Mouse (Mus musculus) hindbrain, postnatal 0 days (tissue): Measurements from ENCODE around the gene Ccdc71. TPM values are rescaled to one million over a fixed set of nuclear protein-coding genes. Genes with fewer than 3 reads are reported as not detected.

Source experiments
- ATAC-seq: fragments of 200-750 bp; cut with Nextera tagmentation; 2 replicates; pipeline ENCODE4 v1.8.0; 2017; ENCODE audit warnings: mild to moderate bottlenecking, moderate TSS enrichment, moderate library complexity
- DNase-seq: peaks from one replicate; pipeline ENCODE4 v3.0.0-alpha.2; 2015; ENCODE audit warnings: low spot score
- H3K27ac ChIP-seq: fragments of 300-500 bp; sonication (generic); 2 replicates; pipeline ENCODE4 v1.5.1; 2014; ENCODE audit warnings: mild to moderate bottlenecking
- H3K27me3 ChIP-seq: fragments of 300-500 bp; sonication (generic); 2 replicates; pipeline ENCODE4 v1.6.1; 2014; ENCODE audit warnings: low read length, mixed read lengths; ENCODE audit not compliant: insufficient read depth
- H3K36me3 ChIP-seq: fragments of 300-500 bp; sonication (generic); 2 replicates; pipeline ENCODE4 v1.6.1; 2014; ENCODE audit warnings: low read length, mixed read lengths; ENCODE audit not compliant: insufficient read depth
- H3K4me1 ChIP-seq: fragments of 300-500 bp; sonication (generic); 2 replicates; pipeline ENCODE4 v1.6.1; 2014; ENCODE audit warnings: antibody characterized with exemption, low read length, mixed read lengths; ENCODE audit not compliant: insufficient read depth
- H3K4me2 ChIP-seq: fragments of 300-500 bp; sonication (generic); 2 replicates; pipeline ENCODE4 v1.6.1; 2014; ENCODE audit warnings: low read depth, mild to moderate bottlenecking, low read length, moderate library complexity, mixed read lengths
- H3K4me3 ChIP-seq: fragments of 300-500 bp; sonication (generic); 2 replicates; pipeline ENCODE4 v1.5.1; 2014; ENCODE audit warnings: low read length
- H3K9ac ChIP-seq: fragments of 300-500 bp; sonication (generic); replicated peaks from 2 replicates; pipeline ENCODE4 v1.6.1; 2014; ENCODE audit warnings: mild to moderate bottlenecking, low read length, moderate library complexity, mixed read lengths
- H3K9me3 ChIP-seq: fragments of 300-500 bp; sonication (generic); 2 replicates; pipeline ENCODE4 v1.6.1; 2016; ENCODE audit warnings: low read length, mixed read lengths
- CTCF ChIP-seq: IDR thresholded peaks from 2 replicates; pipeline ENCODE4 v1.5.1; 2016; ENCODE audit warnings: antibody characterized with exemption, control low read depth, low read depth
- WGBS: fragments of 180-500 bp; shearing (Covaris S2); extraction: QIAGEN DNeasy Blood & Tissue Kit; methylation state at CpG from one replicate; pipeline ENCODE4 v1.1.7; 2014; 5-methylcytosine and 5-hydroxymethylcytosine counted together
- polyA plus RNA-seq: library from polyadenylated mRNA; unstranded; fragments of >200 nt; fragmentation: Nextera tagmentation; extraction: Ambion mirVana; gene quantifications from 2 replicates; pipeline ENCODE4 v1.2.1, GENCODE M21; 2015
- total RNA-seq: library from RNA; depleted of rRNA; stranded (reverse); fragments of >200 nt; gene quantifications from 2 replicates; pipeline ENCODE4 v1.2.3, GENCODE M21; 2014

Ccdc71 gene
- total and polyA plus RNA-seq, 2 experiments from 2014 or later = 37.2 to 55.9 TPM

DNA sequence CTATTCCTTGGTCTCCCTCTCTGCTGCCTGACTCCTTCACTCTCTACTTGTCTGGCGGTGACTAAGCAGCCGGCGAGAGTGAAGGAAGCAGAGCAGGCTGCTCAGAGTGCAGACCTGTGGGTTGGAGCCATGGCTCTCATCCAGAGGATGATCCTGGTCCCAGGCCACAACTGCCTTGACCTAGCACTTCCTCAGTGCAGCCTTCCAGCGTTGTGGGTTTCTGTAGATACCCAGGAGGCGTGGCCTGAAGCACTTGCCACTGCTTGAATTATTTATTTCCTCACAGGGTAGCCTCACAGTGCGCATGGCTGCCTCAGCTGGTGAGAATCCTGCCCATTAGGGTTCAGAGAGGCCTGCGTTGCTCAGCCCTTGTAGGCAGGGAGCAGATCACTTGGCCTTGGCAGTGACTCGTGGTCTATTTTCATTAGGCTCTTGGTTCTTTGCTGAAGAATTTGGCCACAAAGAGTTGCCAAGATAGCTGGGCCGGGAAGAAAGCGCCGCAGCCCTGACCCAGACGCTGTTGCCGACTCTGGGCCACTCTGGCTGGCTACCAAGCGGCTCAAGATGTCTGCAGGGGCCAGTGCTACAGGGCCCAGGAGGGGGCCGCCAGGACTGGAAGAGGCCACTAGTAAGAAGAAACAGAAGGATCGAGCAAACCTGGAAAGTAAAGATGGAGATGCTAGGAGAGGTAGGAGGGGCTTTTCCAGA, 31.9 kb downstream of the Ccdc71 start:
- DNase-seq (no peak), ATAC-seq (no peak)
- Histone ChIP-seq H3K4me3 (no peak overlapping the region), H3K4me1 (peaks cover 16% of the 10 kb centered on the region), H3K36me3 (peaks cover 46% of the 10 kb centered on the region), H3K27ac (peak overlapping the region; percentile 45; the same call in 1 of the 2 replicates), H3K9me3 (no peaks in the 10 kb centered on the region), H3K4me2 (peak overlapping the region; percentile 76), H3K27me3 (no peaks in the 10 kb centered on the region), H3K9ac (peak overlapping the region; percentile 96)
- TF ChIP-seq CTCF = no peak
- WGBS = 83% methylated on average over 16 of the region's 16 CpGs

DNA sequence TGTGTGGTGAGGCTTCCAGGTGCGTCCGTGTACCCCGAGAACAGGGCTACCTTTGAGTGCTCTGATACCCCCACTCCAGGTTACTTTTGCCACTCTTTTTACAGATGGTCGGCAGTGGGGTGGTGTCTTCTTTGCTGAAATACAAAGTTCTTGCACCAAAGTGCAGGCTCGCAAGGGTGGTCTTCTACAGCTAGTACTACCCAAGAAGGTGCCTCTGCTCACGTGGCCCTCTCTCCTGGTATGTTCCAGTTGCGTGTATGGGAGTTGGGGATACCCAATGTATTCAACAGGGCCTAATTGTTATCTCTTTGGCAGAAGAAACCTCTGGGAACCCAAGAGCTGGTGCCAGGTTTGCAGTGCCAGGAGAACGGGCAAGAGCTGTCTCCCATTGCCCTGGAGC, 32.9 kb downstream of the Ccdc71 start:
- DNase-seq (no peak), ATAC-seq (no peak)
- Histone ChIP-seq H3K4me2 (no peak overlapping the region), H3K27ac (no peak overlapping the region), H3K4me1 (peaks cover 16% of the 10 kb centered on the region), H3K9ac (no peak overlapping the region), H3K36me3 (peaks cover 56% of the 10 kb centered on the region), H3K9me3 (no peaks in the 10 kb centered on the region), H3K4me3 (no peak overlapping the region), H3K27me3 (no peaks in the 10 kb centered on the region)
- TF ChIP-seq CTCF = no peak
- WGBS = 99% methylated on average over 8 of the region's 8 CpGs

DNA sequence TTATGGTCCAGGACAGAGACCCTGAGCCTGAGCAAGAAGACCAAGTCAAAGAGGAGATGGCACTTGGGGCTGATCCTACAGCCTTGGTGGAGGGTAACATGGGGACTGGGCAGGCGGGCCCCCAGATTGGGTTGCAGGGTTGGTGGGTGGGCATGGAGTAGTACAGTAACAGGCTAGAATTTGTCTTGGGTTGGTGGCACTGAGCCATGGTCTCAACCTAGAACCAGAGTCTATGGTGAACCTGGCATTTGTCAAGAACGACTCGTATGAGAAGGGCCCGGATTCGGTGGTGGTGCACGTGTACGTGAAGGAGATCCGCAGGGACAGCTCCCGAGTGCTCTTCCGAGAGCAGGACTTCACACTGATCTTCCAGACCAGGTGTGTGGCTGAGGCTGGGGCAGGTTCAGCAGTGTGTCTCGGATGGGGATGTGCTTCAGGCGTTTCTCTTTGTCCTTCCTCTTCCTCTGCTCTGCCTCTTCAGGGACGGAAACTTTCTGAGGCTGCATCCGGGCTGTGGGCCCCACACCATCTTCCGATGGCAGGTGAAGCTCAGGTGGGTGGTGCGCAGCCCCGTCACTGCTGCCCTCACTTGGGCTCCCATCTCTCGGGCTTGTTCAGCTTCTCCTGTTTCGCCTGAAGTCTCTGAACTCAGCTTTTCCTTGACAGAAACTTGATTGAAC, 34.0 kb downstream of the Ccdc71 start:
- H3K4me3 ChIP-seq = no peak overlapping the region
- no peak for TF ChIP-seq CTCF
- no peak overlapping the region for H3K9ac ChIP-seq
- no peak for ATAC-seq
- no peaks in the 10 kb centered on the region for H3K27me3 ChIP-seq
- DNase-seq = no peak
- 96% methylated on average over 19 of the region's 19 CpGs for WGBS
- H3K4me1 ChIP-seq = peaks cover 16% of the 10 kb centered on the region
- no peak overlapping the region for H3K4me2 ChIP-seq
- H3K27ac ChIP-seq = no peak overlapping the region
- H3K9me3 ChIP-seq = no peaks in the 10 kb centered on the region
- peaks cover 67% of the 10 kb centered on the region for H3K36me3 ChIP-seq

DNA sequence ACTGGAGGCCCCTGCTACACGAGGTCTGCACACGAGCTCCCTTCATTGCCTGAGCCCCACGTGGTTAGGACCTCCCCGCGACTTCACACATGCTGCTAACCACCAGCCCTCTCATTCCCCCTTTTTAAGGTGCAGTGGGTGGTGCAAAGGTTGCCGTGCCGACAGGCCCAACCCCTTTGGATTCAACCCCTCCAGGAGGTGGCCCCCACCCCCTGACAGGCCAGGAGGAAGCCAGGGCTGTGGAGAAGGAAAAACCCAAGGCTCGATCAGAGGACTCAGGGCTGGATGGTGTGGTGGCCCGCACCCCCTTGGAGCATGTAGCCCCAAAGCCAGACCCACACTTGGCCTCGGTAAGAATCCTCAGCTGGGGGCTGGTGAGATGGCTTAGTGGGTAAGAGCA, 34.6 kb downstream of the Ccdc71 start:
- no peak overlapping the region for H3K27ac ChIP-seq
- ATAC-seq (no peak), DNase-seq (no peak)
- no peak overlapping the region for H3K4me3 ChIP-seq
- no peaks in the 10 kb centered on the region for H3K27me3 ChIP-seq
- 78% methylated on average over 10 of the region's 10 CpGs for WGBS
- no peak for TF ChIP-seq CTCF
- no peak overlapping the region for H3K9ac ChIP-seq
- peaks cover 73% of the 10 kb centered on the region for H3K36me3 ChIP-seq
- H3K4me1 ChIP-seq = peaks cover 12% of the 10 kb centered on the region
- no peak overlapping the region for H3K4me2 ChIP-seq
- no peaks in the 10 kb centered on the region for H3K9me3 ChIP-seq

DNA sequence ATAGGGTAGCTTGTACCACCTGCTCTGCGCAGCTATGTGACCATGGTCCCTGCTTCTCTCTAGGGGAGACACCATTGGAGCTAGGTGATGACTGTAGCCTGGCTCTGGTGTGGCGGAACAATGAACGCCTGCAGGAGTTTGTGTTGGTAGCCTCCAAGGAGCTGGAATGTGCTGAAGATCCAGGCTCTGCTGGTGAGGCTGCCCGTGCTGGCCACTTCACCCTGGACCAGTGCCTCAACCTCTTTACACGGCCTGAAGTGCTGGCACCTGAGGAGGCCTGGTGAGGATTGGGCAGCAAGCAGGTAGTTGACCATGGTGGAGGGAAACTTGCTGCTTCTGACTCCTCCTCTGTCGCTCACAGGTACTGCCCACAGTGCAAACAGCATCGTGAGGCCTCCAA, 38.9 kb downstream of the Ccdc71 start:
- DNase-seq = no peak
- Histone ChIP-seq H3K27ac (no peak overlapping the region), H3K9me3 (no peaks in the 10 kb centered on the region), H3K36me3 (peaks cover 77% of the 10 kb centered on the region), H3K4me3 (no peak overlapping the region), H3K4me1 (no peaks in the 10 kb centered on the region), H3K4me2 (no peak overlapping the region), H3K27me3 (no peaks in the 10 kb centered on the region), H3K9ac (no peak overlapping the region)
- TF ChIP-seq CTCF = no peak
- no peak for ATAC-seq
- WGBS = 94% methylated on average over 7 of the region's 7 CpGs

DNA sequence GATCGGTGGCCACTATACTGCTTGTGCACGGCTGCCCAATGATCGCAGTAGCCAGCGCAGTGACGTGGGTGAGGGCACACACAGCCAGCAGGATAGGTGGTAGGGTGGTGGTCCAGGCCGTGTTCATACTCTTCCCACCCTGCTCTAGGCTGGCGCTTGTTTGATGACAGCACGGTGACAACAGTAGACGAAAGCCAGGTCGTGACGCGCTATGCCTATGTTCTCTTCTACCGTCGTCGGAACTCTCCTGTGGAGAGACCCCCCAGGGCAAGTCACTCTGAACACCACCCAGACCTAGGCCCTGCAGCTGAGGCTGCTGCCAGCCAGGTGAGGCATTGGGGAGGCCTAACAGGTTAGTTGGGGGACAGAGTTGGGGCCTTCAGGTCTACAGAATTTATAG, 39.6 kb downstream of the Ccdc71 start:
- no peak for TF ChIP-seq CTCF
- ATAC-seq (no peak), DNase-seq (no peak)
- H3K4me2 ChIP-seq = no peak overlapping the region
- no peak overlapping the region for H3K27ac ChIP-seq
- no peak overlapping the region for H3K9ac ChIP-seq
- no peaks in the 10 kb centered on the region for H3K27me3 ChIP-seq
- H3K4me3 ChIP-seq = no peak overlapping the region
- 93% methylated on average over 15 of the region's 15 CpGs for WGBS
- H3K9me3 ChIP-seq = no peaks in the 10 kb centered on the region
- H3K36me3 ChIP-seq = peaks cover 70% of the 10 kb centered on the region
- H3K4me1 ChIP-seq = no peaks in the 10 kb centered on the region

DNA sequence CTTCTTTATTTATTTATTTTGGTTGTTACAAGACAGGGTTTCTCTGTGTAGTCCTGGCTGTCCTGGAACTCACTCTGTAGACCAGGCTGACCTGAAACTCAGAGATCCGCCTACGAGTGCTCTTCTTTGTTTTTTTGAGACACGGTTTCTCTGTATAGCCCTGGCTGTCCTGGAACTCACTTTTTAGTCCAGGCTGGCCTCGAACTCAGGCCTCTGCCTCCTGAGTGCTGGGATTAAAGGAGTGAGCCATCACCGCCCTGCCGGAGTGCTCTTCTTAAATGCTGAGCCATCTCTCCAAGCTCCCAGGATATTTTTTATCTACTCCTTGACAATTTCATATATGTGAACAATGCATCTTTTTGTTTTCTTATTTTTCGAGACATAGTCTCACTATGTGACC, 46.6 kb downstream of the Ccdc71 start:
- no peak for ATAC-seq
- Histone ChIP-seq H3K9ac (no peak overlapping the region), H3K9me3 (no peaks in the 10 kb centered on the region), H3K36me3 (peaks cover 22% of the 10 kb centered on the region; the same call in 1 of the 2 replicates), H3K4me3 (peak overlapping the region; percentile 71; the same call in 1 of the 2 replicates), H3K4me2 (peak overlapping the region; percentile 87), H3K4me1 (peaks cover 11% of the 10 kb centered on the region; the same call in 1 of the 2 replicates), H3K27ac (0 out of 2 replicates have a peak overlapping the region, but pooled peaks have one; percentile 68), H3K27me3 (no peaks in the 10 kb centered on the region)
- no peak for TF ChIP-seq CTCF
- 85% methylated on average over 7 of the region's 7 CpGs for WGBS
- no peak for DNase-seq
